Comparison of ENCODE assay signal across 12 mouse cellular contexts in the genomic region with DNA sequence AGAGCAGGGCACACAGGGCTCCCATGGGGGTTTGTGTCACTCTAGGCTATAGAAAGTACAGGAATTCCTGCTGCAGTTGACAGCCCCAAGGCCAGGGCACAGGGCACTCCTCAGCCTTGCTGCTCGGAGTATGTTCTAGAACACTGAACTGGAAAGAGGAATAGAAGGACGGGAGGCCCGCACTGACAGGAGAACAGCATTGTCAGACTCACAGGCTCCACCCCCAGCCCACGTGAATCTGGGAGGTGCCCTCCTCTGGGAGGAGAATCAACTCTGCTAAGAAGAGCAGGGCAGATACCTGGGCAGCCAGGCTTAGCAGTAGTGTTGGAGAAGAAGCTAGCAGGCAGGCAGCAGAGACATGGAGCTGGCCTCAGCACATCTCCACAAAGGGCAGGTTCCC. TPM values are rescaled to one million over a fixed set of nuclear protein-coding genes. Genes with fewer than 3 reads are reported as not detected.
"Had no signal": no experiment of that assay in that cellular context is flagged by ENCODE, and none has a peak within 500 bp of the region (broad histone marks: within the 10 kb centered on the region; RNA-seq: fewer than 3 reads in every experiment).

A gene (plus strand): TSS at position 289 of the 400 bp plus-strand sequence.

RNA-seq across cellular contexts. Expression of the gene that starts here (rescaled TPM):
- total RNA-seq: layer of hippocampus, postnatal 25 days; left cerebral cortex, adult 2 months; left cerebral cortex, postnatal 14 days; midbrain, postnatal 0 days had no signal
- polyA plus RNA-seq: limb, embryonic 14.5 days; liver, embryonic 11.5 days; lung, embryonic 14.5 days; midbrain, embryonic 13.5 days; myocyte; neural tube, embryonic 11.5 days; stomach, embryonic 14.5 days; urinary bladder, adult 2 months had no signal
